In genomic region chr2:106695734-106696022, GRCm38 (mm10) we compare ENCODE assay signal across 8 mouse cellular contexts. TPM values are rescaled to one million over a fixed set of nuclear protein-coding genes. Genes with fewer than 3 reads are reported as not detected.
DNase-seq lines count a peak whose midpoint lies in the region; ATAC-seq and TF ChIP-seq lines count a peak whose summit lies in the region.

No protein-coding gene starts in this region.

- WGBS in heart, embryonic 12.5 days = 2% methylated on average over 13 of the region's 13 CpGs
- 7% methylated on average over 13 of the region's 13 CpGs for WGBS in heart, postnatal 0 days
- WGBS in liver, embryonic 15.5 days (ENCODE audit: insufficient replicate concordance) = 3% methylated on average over 13 of the region's 13 CpGs

- H3K36me3 ChIP-seq in heart, embryonic 12.5 days = peaks cover 16% of the 10 kb centered on the region
- H3K36me3 ChIP-seq in heart, postnatal 0 days (replicated peaks; ENCODE audit: control insufficient read depth, insufficient read depth, low read length) = no peaks in the 10 kb centered on the region
- no peaks in the 10 kb centered on the region for H3K36me3 ChIP-seq in liver, embryonic 15.5 days (replicated peaks)

- H3K9me3 ChIP-seq in heart, embryonic 12.5 days (replicated peaks) = no peaks in the 10 kb centered on the region
- H3K9me3 ChIP-seq in heart, postnatal 0 days (replicated peaks; ENCODE audit: control insufficient read depth, low read length) = no peaks in the 10 kb centered on the region
- no peaks in the 10 kb centered on the region for H3K9me3 ChIP-seq in liver, embryonic 15.5 days (replicated peaks)

- DNase-seq in heart, adult 11 months = no peak
- DNase-seq in ZHBTc4 (ENCODE audit: low read depth, low spot score) = peak; percentile 25
- DNase-seq in heart, postnatal 0 days (ENCODE audit: low spot score) = no peak
- no peak for DNase-seq in thymus, postnatal 25 days
- no peak for DNase-seq in cerebellum, adult 11-12 months
- no peak for DNase-seq in left cerebral cortex, adult 8-10 months (ENCODE audit: low spot score in 2 of 2)

- H3K27ac ChIP-seq in heart, embryonic 12.5 days (ENCODE audit: poor library complexity, severe bottlenecking) = peak overlapping the region; percentile 99
- H3K27ac ChIP-seq in heart, postnatal 0 days (ENCODE audit: low read depth) = no peak overlapping the region
- H3K27ac ChIP-seq in liver, embryonic 15.5 days (replicated peaks) = no peak overlapping the region

- peak overlapping the region; percentile 89 for H3K4me2 ChIP-seq in heart, embryonic 12.5 days
- peak overlapping the region; percentile 94 for H3K4me2 ChIP-seq in heart, postnatal 0 days (ENCODE audit: low read depth, low read length)
- peak overlapping the region; percentile 81 for H3K4me2 ChIP-seq in liver, embryonic 15.5 days

- peak overlapping the region; percentile 94 for H3K4me3 ChIP-seq in heart, embryonic 12.5 days
- H3K4me3 ChIP-seq in heart, postnatal 0 days (ENCODE audit: low read depth, low read length) = peak overlapping the region; percentile 78
- H3K4me3 ChIP-seq in liver, embryonic 15.5 days (replicated peaks) = peak overlapping the region; percentile 59

- peaks cover 21% of the 10 kb centered on the region; the same call in 1 of the 2 replicates for H3K4me1 ChIP-seq in heart, embryonic 12.5 days (replicated peaks)
- 0 out of 2 replicates have a peak, but pooled peaks cover 3% of the 10 kb centered on the region for H3K4me1 ChIP-seq in heart, postnatal 0 days (ENCODE audit: control insufficient read depth, insufficient read depth)
- H3K4me1 ChIP-seq in liver, embryonic 15.5 days (replicated peaks) = peaks cover 15% of the 10 kb centered on the region; the same call in 1 of the 2 replicates

- ATAC-seq in heart, embryonic 12.5 days (ENCODE audit: insufficient number of reproducible peaks, low FRiP score) = no peak
- ATAC-seq in heart, postnatal 0 days (ENCODE audit: insufficient read depth, low read depth) = no peak; the same call in 1 of the 2 replicates
- ATAC-seq in liver, embryonic 15.5 days (ENCODE audit: insufficient read depth) = no peak

- H3K9ac ChIP-seq in heart, embryonic 12.5 days = peak overlapping the region; percentile 96
- H3K9ac ChIP-seq in heart, postnatal 0 days (replicated peaks; ENCODE audit: low read depth, low read length) = peak overlapping the region; percentile 80; the same call in 1 of the 2 replicates
- H3K9ac ChIP-seq in liver, embryonic 15.5 days = no peak overlapping the region

- no peaks in the 10 kb centered on the region for H3K27me3 ChIP-seq in heart, embryonic 12.5 days (replicated peaks)
- peaks cover 11% of the 10 kb centered on the region for H3K27me3 ChIP-seq in heart, postnatal 0 days (ENCODE audit: control insufficient read depth, insufficient read depth, low read length)
- H3K27me3 ChIP-seq in liver, embryonic 15.5 days = peaks cover 67% of the 10 kb centered on the region

- TF ChIP-seq CTCF in heart, postnatal 0 days (IDR thresholded peaks at IDR 0.05; ENCODE audit: low read depth) = no peak

- no peak for TF ChIP-seq EP300 in heart, postnatal 0 days (IDR thresholded peaks at IDR 0.05; ENCODE audit: low read depth)

RNA-seq across cellular contexts. Expression of gene Mpped2, which starts 2.6 kb away (rescaled TPM):
- polyA plus RNA-seq in heart, embryonic 12.5 days (2016; fragmentation: Nextera tagmentation; extraction: Ambion mirVana) = 114 and 117 TPM in 2 replicates
- total RNA-seq in heart, postnatal 0 days (2014; rRNA removed; ENCODE audit: low replicate concordance) = 9.4 and 11.7 TPM in 2 replicates
- 26.8 and 28.3 TPM in 2 replicates for polyA plus RNA-seq in heart, postnatal 0 days (2015; fragmentation: Nextera tagmentation; extraction: Ambion mirVana)
- polyA plus RNA-seq in liver, embryonic 15.5 days (2015; fragmentation: Nextera tagmentation; extraction: Ambion mirVana) = 2.1 and 2.9 TPM in 2 replicates
- total RNA-seq in left cerebral cortex, adult 8-10 months (2022) = 10 to 100 TPM; 33.2 to 42.3 (median 39.0) TPM
